Mouse (Mus musculus): Measurements from ENCODE around the gene Btbd11. TPM values are rescaled to one million over a fixed set of nuclear protein-coding genes. Genes with fewer than 3 reads are reported as not detected.

Btbd11 gene
- polyA plus RNA-seq, 1 experiment = 4.9 TPM

- Histone ChIP-seq H3K27ac (ENCODE audit: insufficient read depth, low read length) (no peak overlapping the region), H3K36me3 (ENCODE audit: control insufficient read depth, insufficient read depth, low read length, poor library complexity, severe bottlenecking) (no peaks in the 10 kb centered on the region), H3K27me3 (ENCODE audit: control insufficient read depth, insufficient read depth, low read length, poor library complexity, severe bottlenecking) (no peaks in the 10 kb centered on the region), H3K9ac (ENCODE audit: low read depth, poor library complexity, severe bottlenecking) (no peak overlapping the region), H3K4me1 (ENCODE audit: control insufficient read depth, insufficient read depth, low read length) (no peaks in the 10 kb centered on the region), H3K9me3 (replicated peaks; ENCODE audit: control insufficient read depth, insufficient read depth, low read length, poor library complexity, severe bottlenecking) (no peaks in the 10 kb centered on the region), H3K4me3 (ENCODE audit: low read depth, low read length) (no peak overlapping the region)
- TF ChIP-seq EP300 (IDR thresholded peaks at IDR 0.05; ENCODE audit: insufficient read depth, low read depth, low read length) (no peak), POLR2A (IDR thresholded peaks at IDR 0.05; ENCODE audit: insufficient read depth, low read length) (no peak), CTCF (IDR thresholded peaks at IDR 0.05; ENCODE audit: low read depth, low read length) (no peak)
Measured at GRCm38 (mm10) chr10:85632030-85632429, 245.4 kb downstream of the Btbd11 start.

GRCm38 (mm10) chr10:85633577-85633976 lies 247.0 kb downstream of the Btbd11 start:
- Histone ChIP-seq H3K9ac (ENCODE audit: low read depth, poor library complexity, severe bottlenecking) (no peak overlapping the region), H3K4me1 (ENCODE audit: control insufficient read depth, insufficient read depth, low read length) (no peaks in the 10 kb centered on the region), H3K27me3 (ENCODE audit: control insufficient read depth, insufficient read depth, low read length, poor library complexity, severe bottlenecking) (no peaks in the 10 kb centered on the region), H3K36me3 (ENCODE audit: control insufficient read depth, insufficient read depth, low read length, poor library complexity, severe bottlenecking) (no peaks in the 10 kb centered on the region), H3K9me3 (replicated peaks; ENCODE audit: control insufficient read depth, insufficient read depth, low read length, poor library complexity, severe bottlenecking) (no peaks in the 10 kb centered on the region), H3K27ac (ENCODE audit: insufficient read depth, low read length) (no peak overlapping the region), H3K4me3 (ENCODE audit: low read depth, low read length) (no peak overlapping the region)
- TF ChIP-seq CTCF (IDR thresholded peaks at IDR 0.05; ENCODE audit: low read depth, low read length) (no peak), POLR2A (IDR thresholded peaks at IDR 0.05; ENCODE audit: insufficient read depth, low read length) (no peak), EP300 (IDR thresholded peaks at IDR 0.05; ENCODE audit: insufficient read depth, low read depth, low read length) (no peak)

- H3K4me3 ChIP-seq (ENCODE audit: low read depth, low read length) = no peak overlapping the region
- no peak overlapping the region for H3K9ac ChIP-seq (ENCODE audit: low read depth, poor library complexity, severe bottlenecking)
- no peak overlapping the region for H3K27ac ChIP-seq (ENCODE audit: insufficient read depth, low read length)
- TF ChIP-seq CTCF (IDR thresholded peaks at IDR 0.05; ENCODE audit: low read depth, low read length) (no peak), POLR2A (IDR thresholded peaks at IDR 0.05; ENCODE audit: insufficient read depth, low read length) (no peak)
- H3K4me1 ChIP-seq (ENCODE audit: control insufficient read depth, insufficient read depth, low read length) = no peaks in the 10 kb centered on the region
- no peaks in the 10 kb centered on the region for H3K9me3 ChIP-seq (replicated peaks; ENCODE audit: control insufficient read depth, insufficient read depth, low read length, poor library complexity, severe bottlenecking)
- H3K36me3 ChIP-seq (ENCODE audit: control insufficient read depth, insufficient read depth, low read length, poor library complexity, severe bottlenecking) = no peaks in the 10 kb centered on the region
- H3K27me3 ChIP-seq (ENCODE audit: control insufficient read depth, insufficient read depth, low read length, poor library complexity, severe bottlenecking) = no peaks in the 10 kb centered on the region
Measured at GRCm38 (mm10) chr10:85637580-85637979, 251.0 kb downstream of the Btbd11 start.

- no peaks in the 10 kb centered on the region for H3K9me3 ChIP-seq (replicated peaks; ENCODE audit: control insufficient read depth, insufficient read depth, low read length, poor library complexity, severe bottlenecking)
- H3K27me3 ChIP-seq (ENCODE audit: control insufficient read depth, insufficient read depth, low read length, poor library complexity, severe bottlenecking) = no peaks in the 10 kb centered on the region
- no peak overlapping the region for H3K4me3 ChIP-seq (ENCODE audit: low read depth, low read length)
- H3K27ac ChIP-seq (ENCODE audit: insufficient read depth, low read length) = no peak overlapping the region
- TF ChIP-seq CTCF (IDR thresholded peaks at IDR 0.05; ENCODE audit: low read depth, low read length) (no peak), POLR2A (IDR thresholded peaks at IDR 0.05; ENCODE audit: insufficient read depth, low read length) (no peak), EP300 (IDR thresholded peaks at IDR 0.05; ENCODE audit: insufficient read depth, low read depth, low read length) (no peak)
- no peaks in the 10 kb centered on the region for H3K36me3 ChIP-seq (ENCODE audit: control insufficient read depth, insufficient read depth, low read length, poor library complexity, severe bottlenecking)
- H3K9ac ChIP-seq (ENCODE audit: low read depth, poor library complexity, severe bottlenecking) = no peak overlapping the region
- H3K4me1 ChIP-seq (ENCODE audit: control insufficient read depth, insufficient read depth, low read length) = no peaks in the 10 kb centered on the region
Measured at GRCm38 (mm10) chr10:85638141-85638540, 251.5 kb downstream of the Btbd11 start.

GRCm38 (mm10) chr10:85639581-85639980 lies 253.0 kb downstream of the Btbd11 start:
- Histone ChIP-seq H3K4me1 (ENCODE audit: control insufficient read depth, insufficient read depth, low read length) (peaks cover under 1% of the 10 kb centered on the region), H3K27ac (ENCODE audit: insufficient read depth, low read length) (no peak overlapping the region), H3K9ac (ENCODE audit: low read depth, poor library complexity, severe bottlenecking) (no peak overlapping the region), H3K4me3 (ENCODE audit: low read depth, low read length) (no peak overlapping the region), H3K9me3 (replicated peaks; ENCODE audit: control insufficient read depth, insufficient read depth, low read length, poor library complexity, severe bottlenecking) (no peaks in the 10 kb centered on the region), H3K36me3 (ENCODE audit: control insufficient read depth, insufficient read depth, low read length, poor library complexity, severe bottlenecking) (no peaks in the 10 kb centered on the region), H3K27me3 (ENCODE audit: control insufficient read depth, insufficient read depth, low read length, poor library complexity, severe bottlenecking) (no peaks in the 10 kb centered on the region)
- TF ChIP-seq POLR2A (IDR thresholded peaks at IDR 0.05; ENCODE audit: insufficient read depth, low read length) (no peak), CTCF (IDR thresholded peaks at IDR 0.05; ENCODE audit: low read depth, low read length) (no peak), EP300 (IDR thresholded peaks at IDR 0.05; ENCODE audit: insufficient read depth, low read depth, low read length) (no peak)

GRCm38 (mm10) chr10:85640408-85640807 lies 253.8 kb downstream of the Btbd11 start:
- H3K4me3 ChIP-seq (ENCODE audit: low read depth, low read length) = no peak overlapping the region
- H3K27me3 ChIP-seq (ENCODE audit: control insufficient read depth, insufficient read depth, low read length, poor library complexity, severe bottlenecking) = no peaks in the 10 kb centered on the region
- TF ChIP-seq EP300 (IDR thresholded peaks at IDR 0.05; ENCODE audit: insufficient read depth, low read depth, low read length) = no peak
- no peak for TF ChIP-seq POLR2A (IDR thresholded peaks at IDR 0.05; ENCODE audit: insufficient read depth, low read length)
- TF ChIP-seq CTCF (IDR thresholded peaks at IDR 0.05; ENCODE audit: low read depth, low read length) = no peak
- peaks cover 5% of the 10 kb centered on the region for H3K4me1 ChIP-seq (ENCODE audit: control insufficient read depth, insufficient read depth, low read length)
- no peaks in the 10 kb centered on the region for H3K9me3 ChIP-seq (replicated peaks; ENCODE audit: control insufficient read depth, insufficient read depth, low read length, poor library complexity, severe bottlenecking)
- H3K36me3 ChIP-seq (ENCODE audit: control insufficient read depth, insufficient read depth, low read length, poor library complexity, severe bottlenecking) = no peaks in the 10 kb centered on the region
- H3K27ac ChIP-seq (ENCODE audit: insufficient read depth, low read length) = no peak overlapping the region
- no peak overlapping the region for H3K9ac ChIP-seq (ENCODE audit: low read depth, poor library complexity, severe bottlenecking)
